Mouse (Mus musculus): ENCODE data around the gene Tepsin. TPM values are rescaled to one million over a fixed set of nuclear protein-coding genes. Genes with fewer than 3 reads are reported as not detected.

The Tepsin gene
- polyA plus RNA-seq, 1 experiment = 103 TPM

GRCm38 (mm10) chr11:120103431-120103997 is 5.0 kb upstream of the Tepsin start:
- no peak for DNase-seq

DNA sequence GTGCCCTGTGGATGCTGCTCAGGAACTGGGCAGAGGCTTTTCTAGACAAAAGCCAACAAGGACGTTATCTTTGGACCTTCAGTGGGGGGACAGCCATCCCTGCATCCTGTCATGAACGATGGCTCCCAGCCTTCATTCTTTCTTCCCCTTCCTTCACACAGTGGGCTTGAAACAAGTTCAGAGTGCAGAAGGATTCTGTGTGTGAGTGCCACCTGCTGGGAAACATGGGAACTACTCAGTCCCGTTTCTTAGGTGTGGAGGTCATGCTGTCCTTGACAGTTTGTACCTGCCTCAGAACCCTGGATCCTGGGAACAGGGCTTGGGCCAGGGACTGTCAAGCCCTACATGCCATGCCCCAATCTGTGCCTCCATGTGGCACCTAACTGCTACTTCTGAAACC is 2.5 kb upstream of the Tepsin start:
- peak; percentile 71 for DNase-seq
- Histone ChIP-seq H3K4me3 (ENCODE audit: control insufficient read depth, insufficient read depth, low read length) (no peak overlapping the region), H3K27ac (ENCODE audit: control insufficient read depth, insufficient read depth, low read length) (no peak overlapping the region), H3K4me1 (replicated peaks; ENCODE audit: control insufficient read depth, insufficient read depth, low read length) (peaks cover 14% of the 10 kb centered on the region), H3K27me3 (ENCODE audit: control insufficient read depth, insufficient read depth, low read length) (no peaks in the 10 kb centered on the region), H3K36me3 (ENCODE audit: control insufficient read depth, insufficient read depth, low read length) (peaks cover 19% of the 10 kb centered on the region)
- 4% methylated on average over 3 of the region's 3 CpGs for WGBS
- TF ChIP-seq POLR2A (IDR thresholded peaks at IDR 0.05; ENCODE audit: control insufficient read depth, extremely low read depth, insufficient read depth, low read length, poor library complexity) (no peak), CTCF (IDR thresholded peaks at IDR 0.05; ENCODE audit: borderline replicate concordance, control insufficient read depth, extremely low read depth, insufficient read depth, low read length, poor library complexity) (no peak)

More at GRCm38 (mm10) chr11:120103431-120103997, 5.0 kb upstream of the Tepsin start:
- H3K4me1 ChIP-seq (replicated peaks; ENCODE audit: control insufficient read depth, insufficient read depth, low read length) = peaks cover 8% of the 10 kb centered on the region
- H3K36me3 ChIP-seq (ENCODE audit: control insufficient read depth, insufficient read depth, low read length) = peaks cover 20% of the 10 kb centered on the region
- no peak for TF ChIP-seq CTCF (IDR thresholded peaks at IDR 0.05; ENCODE audit: borderline replicate concordance, control insufficient read depth, extremely low read depth, insufficient read depth, low read length, poor library complexity)
- TF ChIP-seq POLR2A (IDR thresholded peaks at IDR 0.05; ENCODE audit: control insufficient read depth, extremely low read depth, insufficient read depth, low read length, poor library complexity) = no peak
- 96% methylated on average over 3 of the region's 3 CpGs for WGBS
- H3K27ac ChIP-seq (ENCODE audit: control insufficient read depth, insufficient read depth, low read length) = no peak overlapping the region
- H3K27me3 ChIP-seq (ENCODE audit: control insufficient read depth, insufficient read depth, low read length) = no peaks in the 10 kb centered on the region
- H3K4me3 ChIP-seq (ENCODE audit: control insufficient read depth, insufficient read depth, low read length) = no peak overlapping the region

GRCm38 (mm10) chr11:120092817-120093591 is 5.5 kb downstream of the Tepsin start:
- TF ChIP-seq CTCF (IDR thresholded peaks at IDR 0.05; ENCODE audit: borderline replicate concordance, control insufficient read depth, extremely low read depth, insufficient read depth, low read length, poor library complexity) (no peak), POLR2A (IDR thresholded peaks at IDR 0.05; ENCODE audit: control insufficient read depth, extremely low read depth, insufficient read depth, low read length, poor library complexity) (no peak)
- 66% methylated on average over 23 of the region's 23 CpGs for WGBS
- DNase-seq = peak; percentile 44
- H3K36me3 ChIP-seq (ENCODE audit: control insufficient read depth, insufficient read depth, low read length) = peaks cover 13% of the 10 kb centered on the region; the same call in 1 of the 2 replicates
- peaks cover 20% of the 10 kb centered on the region for H3K4me1 ChIP-seq (replicated peaks; ENCODE audit: control insufficient read depth, insufficient read depth, low read length)
- no peak overlapping the region for H3K4me3 ChIP-seq (ENCODE audit: control insufficient read depth, insufficient read depth, low read length)
- no peaks in the 10 kb centered on the region for H3K27me3 ChIP-seq (ENCODE audit: control insufficient read depth, insufficient read depth, low read length)
- H3K27ac ChIP-seq (ENCODE audit: control insufficient read depth, insufficient read depth, low read length) = no peak overlapping the region

GRCm38 (mm10) chr11:120090661-120091060 is 7.9 kb downstream of the Tepsin start:
- Histone ChIP-seq H3K4me1 (replicated peaks; ENCODE audit: control insufficient read depth, insufficient read depth, low read length) (peaks cover 24% of the 10 kb centered on the region), H3K4me3 (ENCODE audit: control insufficient read depth, insufficient read depth, low read length) (no peak overlapping the region), H3K27me3 (ENCODE audit: control insufficient read depth, insufficient read depth, low read length) (no peaks in the 10 kb centered on the region), H3K27ac (ENCODE audit: control insufficient read depth, insufficient read depth, low read length) (no peak overlapping the region), H3K36me3 (ENCODE audit: control insufficient read depth, insufficient read depth, low read length) (peaks cover 13% of the 10 kb centered on the region; the same call in 1 of the 2 replicates)
- TF ChIP-seq POLR2A (IDR thresholded peaks at IDR 0.05; ENCODE audit: control insufficient read depth, extremely low read depth, insufficient read depth, low read length, poor library complexity) = no peak
- no peak for TF ChIP-seq CTCF (IDR thresholded peaks at IDR 0.05; ENCODE audit: borderline replicate concordance, control insufficient read depth, extremely low read depth, insufficient read depth, low read length, poor library complexity)
- WGBS = 96% methylated on average over 4 of the region's 4 CpGs
- DNase-seq = no peak

DNA sequence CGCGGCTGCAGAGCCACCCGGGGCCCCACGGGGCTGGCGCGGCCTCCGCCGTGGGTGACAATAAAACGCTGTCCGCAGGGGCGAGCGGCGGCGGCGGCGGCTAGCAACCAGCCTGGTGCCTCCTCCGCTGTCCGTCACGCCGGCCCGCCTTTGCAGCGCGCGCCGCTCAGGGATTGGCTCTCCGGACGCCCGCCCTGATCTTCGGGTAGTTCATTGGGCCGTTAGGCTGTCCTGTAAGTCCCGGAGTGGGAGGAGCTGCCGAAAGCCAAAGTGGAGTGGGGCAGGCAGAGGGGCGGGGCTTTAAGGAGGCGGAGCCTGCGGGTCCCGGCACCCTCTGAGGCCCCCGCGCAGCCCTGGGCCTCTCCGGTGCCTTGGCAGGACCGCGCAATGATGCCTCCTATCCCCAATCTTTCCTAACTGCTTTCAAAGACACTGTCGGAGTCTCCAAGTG is 11.8 kb downstream of the Tepsin start, which contains the start of gene Cep131:
Gene Cep131, minus strand, starts transcription at position 126 of the 451 bp plus-strand sequence.
- no peaks in the 10 kb centered on the region for H3K27me3 ChIP-seq (ENCODE audit: control insufficient read depth, insufficient read depth, low read length)
- peaks cover 3% of the 10 kb centered on the region; the same call in 1 of the 2 replicates for H3K36me3 ChIP-seq (ENCODE audit: control insufficient read depth, insufficient read depth, low read length)
- no peak within 1 kb of the TSS for H3K27ac ChIP-seq (ENCODE audit: control insufficient read depth, insufficient read depth, low read length)
- H3K4me1 ChIP-seq (replicated peaks; ENCODE audit: control insufficient read depth, insufficient read depth, low read length) = peaks cover 10% of the 10 kb centered on the region
- TF ChIP-seq CTCF (IDR thresholded peaks at IDR 0.05; ENCODE audit: borderline replicate concordance, control insufficient read depth, extremely low read depth, insufficient read depth, low read length, poor library complexity) (peak; percentile 19; the same call in 1 of the 2 replicates), POLR2A (IDR thresholded peaks at IDR 0.05; ENCODE audit: control insufficient read depth, extremely low read depth, insufficient read depth, low read length, poor library complexity) (0 out of 2 replicates have a peak, but pooled peaks have one; percentile 44)
- peak; percentile 99 for DNase-seq
- peak within 1 kb of the TSS; percentile 84 for H3K4me3 ChIP-seq (ENCODE audit: control insufficient read depth, insufficient read depth, low read length)
- under 1% methylated on average over 42 of the region's 42 CpGs for WGBS

GRCm38 (mm10) chr11:120085891-120086627 is 12.5 kb downstream of the Tepsin start:
- Histone ChIP-seq H3K36me3 (ENCODE audit: control insufficient read depth, insufficient read depth, low read length) (no peaks in the 10 kb centered on the region), H3K27me3 (ENCODE audit: control insufficient read depth, insufficient read depth, low read length) (no peaks in the 10 kb centered on the region), H3K27ac (ENCODE audit: control insufficient read depth, insufficient read depth, low read length) (no peak overlapping the region), H3K4me3 (ENCODE audit: control insufficient read depth, insufficient read depth, low read length) (peak overlapping the region; percentile 84), H3K4me1 (replicated peaks; ENCODE audit: control insufficient read depth, insufficient read depth, low read length) (peaks cover 10% of the 10 kb centered on the region)
- 1% methylated on average over 25 of the region's 25 CpGs for WGBS
- no peak for TF ChIP-seq POLR2A (IDR thresholded peaks at IDR 0.05; ENCODE audit: control insufficient read depth, extremely low read depth, insufficient read depth, low read length, poor library complexity)
- no peak for TF ChIP-seq CTCF (IDR thresholded peaks at IDR 0.05; ENCODE audit: borderline replicate concordance, control insufficient read depth, extremely low read depth, insufficient read depth, low read length, poor library complexity)
- DNase-seq = no peak
